Mouse (Mus musculus) embryonic fibroblast, embryonic 13.5 days (primary cell): Measurements from ENCODE around the gene Pin4.

Experiments
- CTCF ChIP-seq: IDR thresholded peaks from 2 replicates; pipeline ENCODE4 v1.5.1; 2011; ENCODE audit warnings: mild to moderate bottlenecking, control low read depth, low read length, moderate library complexity, borderline replicate concordance; ENCODE audit not compliant: insufficient read depth
- POLR2A ChIP-seq: IDR thresholded peaks from 2 replicates; pipeline ENCODE4 v1.6.1; 2011; ENCODE audit warnings: low read depth, mild to moderate bottlenecking, control low read depth, low read length, moderate library complexity

- TF ChIP-seq CTCF (no peak), POLR2A (no peak)
Observed at GRCm38 (mm10) chrX:102163096-102163495, 43.8 kb downstream of the Pin4 start.
